Mouse (Mus musculus) frontal cortex, postnatal 36 days (tissue): ENCODE data around the gene Eef1b2.
A peak's percentile ranks its signal among the peaks of the same experiment; 100 is the strongest.

ENCODE experiments used
- DNase-seq, 2 experiments: peaks; one replicate each; pipeline ENCODE4 v3.0.0; 2022; ENCODE audit warnings: low spot score in 2 of 2

The Eef1b2 gene

GRCm38 (mm10) chr1:63192306-63193065, 15.9 kb downstream of the Eef1b2 start:
- DNase-seq = no peak

- DNase-seq = no peak
These were observed 19.4 kb downstream of the Eef1b2 start for GRCm38 (mm10) chr1:63195848-63196512.

- DNase-seq = no peak
These were observed 22.8 kb downstream of the Eef1b2 start for GRCm38 (mm10) chr1:63199387-63199786.

- no peak for DNase-seq
These were observed 23.7 kb downstream of the Eef1b2 start for GRCm38 (mm10) chr1:63200322-63200721.

GRCm38 (mm10) chr1:63201672-63202071, 25.0 kb downstream of the Eef1b2 start:
- no peak for DNase-seq

GRCm38 (mm10) chr1:63203471-63203870, 26.8 kb downstream of the Eef1b2 start:
- DNase-seq = no peak

GRCm38 (mm10) chr1:63203950-63204659, 27.5 kb downstream of the Eef1b2 start:
- peak in 1 of 2 experiments; percentile 44 for DNase-seq

- DNase-seq = no peak
These were observed 28.2 kb downstream of the Eef1b2 start for GRCm38 (mm10) chr1:63204660-63205394.

- no peak for DNase-seq
These were observed 31.0 kb downstream of the Eef1b2 start for GRCm38 (mm10) chr1:63207607-63208006.

GRCm38 (mm10) chr1:63209861-63210529, 33.4 kb downstream of the Eef1b2 start:
- DNase-seq = no peak

GRCm38 (mm10) chr1:63213478-63214270, 37.0 kb downstream of the Eef1b2 start:
- DNase-seq = peak; percentile 13 to 24

- no peak for DNase-seq
These were observed 37.6 kb downstream of the Eef1b2 start, which contains the start of gene Gpr1 for GRCm38 (mm10) chr1:63214271-63214558. TSS of gene Gpr1 (minus strand) at chr1:63214543.

GRCm38 (mm10) chr1:63214631-63215030, 38.0 kb downstream of the Eef1b2 start:
- no peak for DNase-seq

- no peak for DNase-seq
These were observed 42.7 kb downstream of the Eef1b2 start for GRCm38 (mm10) chr1:63219277-63219676.

GRCm38 (mm10) chr1:63225009-63225408, 48.4 kb downstream of the Eef1b2 start:
- no peak for DNase-seq

GRCm38 (mm10) chr1:63225890-63226289, 49.3 kb downstream of the Eef1b2 start:
- DNase-seq = no peak

- DNase-seq = no peak
These were observed 50.6 kb downstream of the Eef1b2 start for GRCm38 (mm10) chr1:63227241-63227640.
